Mouse (Mus musculus): ENCODE measurements around the gene Ddx3x.

GRCm38 (mm10) chrX:13242320-13243096 lies 38.3 kb upstream of the Ddx3x start:
- TF ChIP-seq MYOD1 (IDR thresholded peaks at IDR 0.05; ENCODE audit: control insufficient read depth, insufficient read length, low read depth) (no peak), CTCF (IDR thresholded peaks at IDR 0.05; ENCODE audit: control insufficient read depth, insufficient read depth, insufficient read length) (no peak), MAX (IDR thresholded peaks at IDR 0.05) (no peak), MYOG (IDR thresholded peaks at IDR 0.05; ENCODE audit: control insufficient read depth, extremely low read depth, insufficient read length) (no peak), USF1 (IDR thresholded peaks at IDR 0.05; ENCODE audit: low read depth) (no peak), CEBPB (IDR thresholded peaks at IDR 0.05; ENCODE audit: low read depth) (no peak)
